Mouse (Mus musculus): ENCODE results near the gene Tcf19.
A peak's percentile ranks its signal among the peaks of the same experiment; 100 is the strongest.
"Not testable (repeated sequence)": the region's sequence is repeated elsewhere in the genome, so short reads cannot be mapped to it uniquely, and the experiment has no call there.

The Tcf19 gene

GRCm38 (mm10) chr17:35485702-35486101, 30.9 kb downstream of the Tcf19 start:
- DNase-seq (ENCODE audit: low spot score in 2 of 2): no peak

- peak; percentile 31 to 57 for DNase-seq (ENCODE audit: low spot score in 2 of 2)
These were observed 32.6 kb downstream of the Tcf19 start for GRCm38 (mm10) chr17:35484066-35484465.

GRCm38 (mm10) chr17:35469842-35470751, 46.5 kb downstream of the Tcf19 start, which contains the start of gene H2-Q10:
H2-Q10 (plus strand) TSS chr17:35470089.
- DNase-seq (ENCODE audit: low spot score in 2 of 2): no peak

GRCm38 (mm10) chr17:35468936-35469335, 47.7 kb downstream of the Tcf19 start:
- not testable (repeated sequence) for DNase-seq (ENCODE audit: low spot score in 2 of 2)

- DNase-seq (ENCODE audit: low spot score in 2 of 2): not testable (repeated sequence)
These were observed 51.0 kb downstream of the Tcf19 start for GRCm38 (mm10) chr17:35465651-35466050.

Measured in urinary bladder, postnatal 36 days (tissue).